Mouse (Mus musculus) right cerebral cortex, adult 2 months (tissue): ENCODE measurements at regions not wholly inside any gene's neighbourhood (a gene's known extent, or its start where the extent isn't known, plus 50 kb on each side); places are given as distances from the start of the nearest gene placed in this dataset.
"Not testable (repeated sequence)": the region's sequence is repeated elsewhere in the genome, so short reads cannot be mapped to it uniquely, and the experiment has no call there.

Source experiments
- DNase-seq, 2 experiments: peaks; one replicate each; pipeline ENCODE4 v3.0.0; 2021 to 2022; ENCODE audit warnings: low spot score in 2 of 2

DNA sequence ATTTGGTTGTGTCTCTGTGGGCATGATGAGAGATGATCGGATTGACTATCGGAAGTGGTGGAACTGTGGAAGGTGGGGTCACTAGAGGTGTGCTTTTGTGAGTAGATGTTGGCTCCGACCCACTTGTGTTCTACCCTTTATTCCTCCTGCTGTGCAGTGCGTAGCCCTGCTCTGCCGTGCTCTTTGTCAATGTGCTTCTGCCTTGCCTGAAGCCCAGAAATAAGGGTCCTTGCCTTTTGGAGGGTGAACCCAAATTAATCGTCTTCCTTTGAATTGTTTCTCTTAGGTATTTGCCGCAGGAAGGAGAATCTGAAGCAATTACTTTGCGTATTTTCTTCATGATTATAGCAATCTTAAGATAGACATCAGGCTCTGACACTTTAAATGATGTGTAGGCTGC is 421.6 kb upstream of the Zfp507 start:
- DNase-seq: no peak

DNA sequence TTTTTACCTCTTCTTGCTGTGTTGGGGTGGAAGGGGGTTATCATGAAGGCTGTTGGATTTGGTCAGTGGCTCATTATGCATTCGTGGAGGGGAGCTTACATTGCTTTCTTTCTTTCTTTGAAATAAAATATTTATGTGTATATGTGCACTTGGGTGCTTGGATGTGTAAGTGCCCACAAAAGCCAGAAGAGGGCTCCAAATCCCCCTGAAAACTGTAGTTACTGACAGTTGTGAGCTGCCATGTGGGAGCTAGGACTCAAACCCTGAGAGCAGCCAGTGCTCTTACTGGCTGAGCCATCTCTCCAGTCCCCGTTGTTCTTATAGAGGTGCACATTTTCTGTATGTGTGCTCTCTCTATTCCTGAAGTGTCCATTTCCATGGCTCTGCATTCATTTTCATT is 415.6 kb upstream of the Zfp507 start:
- no peak for DNase-seq

DNA sequence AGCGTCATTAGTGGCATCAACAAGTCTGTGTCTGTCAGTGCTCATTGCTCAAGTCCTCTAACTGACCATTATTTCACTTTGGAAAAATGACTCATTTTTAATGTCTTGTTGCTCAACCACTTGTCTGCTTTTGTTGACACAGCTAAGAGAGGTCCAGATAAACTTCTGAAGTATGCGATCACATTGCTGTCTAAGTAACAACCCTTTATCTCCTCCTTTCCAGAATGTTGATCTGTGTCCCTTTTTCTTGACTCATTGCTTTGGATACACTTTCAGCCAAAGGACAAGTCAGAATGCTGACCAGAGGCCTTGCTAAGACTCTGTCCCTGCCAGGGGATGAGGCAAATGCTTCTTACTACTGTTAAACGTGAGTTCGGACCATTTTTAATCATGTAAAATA is 407.2 kb upstream of the Zfp507 start:
- no peak for DNase-seq

DNA sequence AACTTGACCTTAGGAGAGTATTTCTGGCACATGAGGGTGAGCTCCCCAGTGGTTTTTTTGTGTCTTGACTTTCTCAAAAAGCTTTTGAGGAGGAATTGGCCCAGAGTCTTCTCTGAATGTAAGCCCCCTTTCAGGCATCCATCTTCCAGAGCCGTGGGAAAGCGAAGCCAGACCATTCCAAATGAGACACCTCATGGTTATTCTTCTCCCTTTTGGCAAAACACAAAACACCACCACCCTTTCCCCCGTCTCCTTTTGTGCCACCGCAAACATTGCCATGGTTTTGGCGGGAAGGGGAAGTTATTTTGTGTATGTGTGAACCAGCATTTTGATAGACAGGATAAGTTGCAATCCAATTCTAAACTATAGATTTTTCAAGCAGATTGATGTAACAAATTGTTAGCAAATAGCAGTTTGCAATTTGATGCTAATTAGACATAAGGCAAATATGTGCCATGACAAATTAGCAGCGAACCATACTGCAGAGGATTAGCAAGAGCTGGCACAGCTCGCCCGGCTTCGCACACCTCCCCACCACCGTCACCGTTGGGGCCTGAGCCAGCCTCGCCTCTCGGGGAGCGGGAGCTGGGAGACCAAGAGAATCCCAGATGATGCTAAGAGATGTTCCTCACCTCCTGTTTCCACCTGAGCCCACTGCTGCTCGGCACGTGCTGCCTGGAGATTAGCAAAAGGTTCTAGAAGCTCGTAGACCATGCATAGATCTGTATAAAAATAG is 404.9 kb upstream of the Zfp507 start:
- peak; percentile 44 to 49 for DNase-seq

DNA sequence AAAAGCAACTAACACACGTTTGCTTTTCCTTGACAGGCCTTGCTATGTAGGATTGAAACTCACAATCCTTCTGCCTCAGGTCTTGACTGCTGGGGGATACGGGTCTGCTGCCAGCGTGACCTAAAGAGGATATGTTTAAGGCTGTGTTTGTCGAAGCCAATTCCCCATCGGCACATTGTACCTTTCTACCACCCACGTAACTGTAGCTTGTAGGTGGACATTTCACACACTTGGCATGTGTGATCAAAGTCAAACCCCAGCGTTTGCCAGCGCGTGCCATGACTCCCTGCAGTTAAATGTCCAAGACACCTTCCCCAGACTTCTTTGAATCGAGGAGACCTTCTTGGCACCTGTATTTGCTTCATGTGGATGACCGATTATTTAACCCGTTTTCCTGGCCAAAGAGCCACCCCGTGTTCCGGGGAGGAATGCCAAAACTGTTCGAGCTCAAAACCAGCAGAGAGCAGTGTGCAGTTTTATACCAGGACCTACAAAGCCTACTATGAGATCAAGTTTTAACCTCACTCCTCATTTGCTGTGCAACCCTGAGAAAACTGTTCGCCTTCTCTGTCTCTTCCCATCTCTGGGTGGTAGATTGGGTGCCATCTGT is 395.4 kb upstream of the Zfp507 start:
- no peak for DNase-seq

DNA sequence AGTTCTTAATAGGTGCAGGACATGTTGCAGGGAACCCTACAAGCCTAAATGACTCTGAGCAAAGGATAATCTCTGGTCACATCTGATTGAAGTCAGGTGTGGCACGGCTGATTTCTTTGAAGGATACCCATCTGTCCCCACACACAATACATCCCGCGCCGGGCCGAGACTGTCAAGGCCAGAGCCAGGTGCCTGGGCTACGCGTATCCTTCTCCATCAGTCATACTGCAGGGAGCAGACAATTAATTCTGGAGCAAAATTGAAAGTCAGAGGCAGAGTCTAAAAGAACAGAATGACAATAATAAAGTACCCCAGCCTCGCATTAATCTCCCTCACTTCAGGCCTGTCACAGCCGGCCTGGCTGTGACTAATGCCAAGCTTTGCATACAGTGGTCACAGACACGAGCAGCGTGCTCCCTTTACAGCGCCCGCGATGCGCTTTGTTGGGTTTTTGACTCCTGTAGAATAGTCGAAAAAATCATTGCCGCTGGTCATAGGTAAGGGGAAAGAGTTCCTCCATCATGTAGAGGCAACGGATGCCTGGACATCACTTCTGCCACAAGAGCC is 393.4 kb upstream of the Zfp507 start:
- no peak for DNase-seq

DNA sequence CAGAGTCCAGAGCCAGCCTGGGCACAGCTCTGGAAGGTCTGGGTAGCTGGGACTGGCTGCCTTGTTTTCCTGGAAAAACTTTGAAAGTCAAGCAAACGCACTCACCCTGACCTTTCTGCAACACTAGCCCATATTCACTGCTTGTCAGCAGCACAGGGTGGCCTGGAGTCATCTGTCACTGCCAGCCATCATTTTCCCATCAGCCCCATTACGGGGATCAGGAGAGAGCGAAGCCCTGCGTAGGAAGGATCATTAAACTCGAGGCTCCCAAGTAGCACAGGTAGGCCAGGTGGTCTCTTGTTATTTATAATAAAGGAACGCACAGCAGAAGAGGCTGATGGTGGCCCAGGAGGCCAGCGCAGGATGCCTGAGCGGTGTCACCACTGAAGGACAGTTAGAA is 389.8 kb upstream of the Zfp507 start:
- DNase-seq: no peak

DNA sequence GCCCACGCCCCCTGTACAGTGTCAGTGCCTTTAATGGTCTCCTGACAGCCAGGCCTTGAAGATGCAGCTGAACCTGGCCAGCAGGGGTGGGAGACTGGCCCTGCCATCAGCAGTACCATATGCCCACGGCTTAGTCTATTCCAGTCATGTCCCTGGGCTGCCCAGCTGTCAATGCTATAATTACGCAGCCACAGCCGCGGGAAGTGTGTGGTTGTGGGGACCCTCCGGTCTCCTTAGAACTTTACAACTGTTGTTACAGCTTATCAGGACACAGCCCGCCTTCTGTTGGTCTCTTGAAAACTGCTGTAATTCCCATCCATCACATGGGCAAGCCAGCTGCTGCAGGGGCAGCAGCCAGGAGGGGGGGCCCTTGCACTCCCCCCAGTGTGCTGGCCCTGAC is 375.1 kb upstream of the Zfp507 start:
- no peak for DNase-seq

DNA sequence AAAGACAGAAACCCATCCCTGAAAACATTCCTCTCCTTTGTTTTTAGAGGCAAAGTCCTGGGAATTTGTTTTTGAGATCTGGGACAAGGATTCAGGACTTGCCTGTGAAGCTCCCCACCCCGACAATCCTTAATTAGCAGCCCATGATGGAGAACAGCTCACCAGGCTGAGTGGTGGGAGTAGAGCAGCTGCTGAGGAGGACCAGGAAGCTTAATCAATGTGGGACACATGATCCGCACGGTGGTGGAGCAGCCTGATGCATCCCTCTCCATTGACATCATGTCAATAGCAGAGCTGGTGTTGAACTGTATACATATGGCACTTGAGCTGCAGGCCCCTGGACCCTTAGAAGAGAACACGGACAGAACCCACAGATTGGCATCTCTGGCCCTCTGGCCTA is 372.5 kb upstream of the Zfp507 start:
- peak; percentile 44 to 52 for DNase-seq

DNA sequence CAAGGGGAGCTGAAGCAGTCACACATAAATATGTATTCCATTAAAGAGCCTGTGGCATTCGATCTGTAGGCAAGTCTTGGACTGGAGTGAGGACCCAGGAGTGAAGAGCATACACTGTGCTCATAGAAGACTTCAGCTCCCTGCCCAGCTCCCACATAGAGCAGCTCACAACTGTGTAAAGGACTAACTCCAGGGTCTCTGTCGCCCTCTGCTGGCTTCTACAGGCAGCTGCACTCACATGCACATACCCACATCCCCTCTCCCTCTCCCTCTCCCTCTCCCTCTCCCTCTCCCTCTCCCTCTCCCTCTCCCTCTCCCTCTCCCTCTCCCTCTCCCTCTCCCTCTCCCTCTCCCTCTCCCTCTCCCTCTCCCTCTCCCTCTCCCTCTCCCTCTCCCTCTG is 369.7 kb upstream of the Zfp507 start:
- DNase-seq: not testable (repeated sequence)

DNA sequence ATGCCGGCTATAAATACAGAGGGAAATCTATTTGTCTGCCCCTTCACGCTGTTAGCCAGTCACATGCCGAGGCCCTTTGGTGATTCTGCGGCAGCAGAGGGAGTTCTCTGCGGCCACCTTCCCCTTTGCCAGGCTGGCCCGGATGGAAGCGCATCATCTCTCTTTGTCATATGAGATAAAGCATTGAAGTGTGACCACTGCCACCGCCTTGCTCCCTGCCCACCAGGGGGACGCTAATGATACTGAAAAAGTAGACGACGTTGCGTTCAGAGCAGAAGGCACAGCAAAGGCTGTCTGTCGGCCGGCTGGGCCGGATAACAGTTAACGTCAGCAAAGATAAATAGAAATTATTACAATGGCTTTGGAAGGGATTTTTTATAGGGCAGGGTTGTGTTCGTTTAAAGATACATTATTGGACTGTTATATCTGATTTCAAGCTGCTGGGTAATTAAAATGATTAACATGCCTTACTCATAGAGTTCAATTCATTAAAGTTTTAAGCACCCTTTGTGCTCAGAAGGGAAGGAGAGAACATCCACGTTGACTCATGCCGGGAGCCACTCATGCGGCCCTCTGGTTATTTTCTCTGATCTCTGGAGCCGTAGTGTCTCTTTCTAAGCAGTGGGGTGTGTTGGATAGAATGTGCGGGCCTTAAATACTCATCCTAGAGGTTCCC is 354.6 kb upstream of the Zfp507 start:
- DNase-seq: no peak

DNA sequence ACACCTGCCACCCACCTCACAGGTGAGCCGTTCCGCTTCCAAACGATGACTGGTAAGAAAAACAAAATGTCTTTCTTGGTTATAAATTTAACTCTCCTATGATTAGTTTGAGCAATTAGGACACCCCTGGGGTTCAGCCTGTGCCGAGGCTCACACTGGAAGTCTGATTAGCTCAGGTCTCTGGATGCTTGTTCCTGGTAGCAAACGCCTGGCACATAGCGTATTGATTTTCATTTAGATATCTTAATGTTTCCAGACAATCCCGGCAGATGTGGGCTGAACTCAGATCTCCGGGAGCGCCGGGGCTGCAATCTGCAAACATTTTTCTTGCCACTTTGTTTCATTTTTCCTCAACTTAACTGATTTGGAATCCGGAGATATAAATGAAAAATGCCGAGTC is 353.8 kb upstream of the Zfp507 start:
- DNase-seq: no peak

DNA sequence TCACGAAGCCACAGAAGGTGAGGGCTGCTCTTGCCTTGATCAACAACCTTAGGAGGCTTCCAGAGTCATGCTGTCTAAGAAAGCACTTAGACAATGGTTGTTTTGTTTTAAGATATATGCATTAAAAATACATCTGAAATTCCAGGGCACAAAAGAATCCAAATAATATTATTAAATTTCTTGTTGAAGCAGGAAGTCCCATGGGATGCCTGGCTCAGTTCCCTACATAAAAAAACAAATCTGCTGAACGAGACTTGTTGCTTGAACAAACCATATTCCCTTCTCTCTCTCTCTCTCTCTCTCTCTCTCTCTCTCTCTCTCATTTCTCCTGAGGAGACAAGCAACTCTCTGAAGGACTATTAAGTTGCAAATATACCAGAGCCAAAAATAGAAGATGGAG is 352.8 kb upstream of the Zfp507 start:
- DNase-seq: no peak

DNA sequence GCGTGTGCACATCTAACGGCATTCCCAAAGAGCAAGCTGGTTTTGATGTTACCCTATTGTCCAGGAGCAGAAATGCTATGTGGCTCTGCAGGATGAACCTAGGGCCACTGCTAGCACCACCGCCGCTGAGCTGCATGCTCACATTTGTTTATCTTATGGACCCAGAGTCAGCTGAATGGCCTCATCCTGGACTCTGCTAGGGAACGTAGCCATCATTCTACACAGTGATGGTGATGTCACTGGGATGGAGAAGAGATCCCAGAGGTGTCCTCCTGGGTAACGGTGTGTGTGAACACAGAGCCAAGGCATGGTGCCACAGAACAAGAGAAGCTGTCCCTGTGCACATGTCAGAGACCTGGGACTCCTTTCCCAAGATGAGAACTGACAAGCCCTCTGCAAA is 352.4 kb upstream of the Zfp507 start:
- no peak for DNase-seq

DNA sequence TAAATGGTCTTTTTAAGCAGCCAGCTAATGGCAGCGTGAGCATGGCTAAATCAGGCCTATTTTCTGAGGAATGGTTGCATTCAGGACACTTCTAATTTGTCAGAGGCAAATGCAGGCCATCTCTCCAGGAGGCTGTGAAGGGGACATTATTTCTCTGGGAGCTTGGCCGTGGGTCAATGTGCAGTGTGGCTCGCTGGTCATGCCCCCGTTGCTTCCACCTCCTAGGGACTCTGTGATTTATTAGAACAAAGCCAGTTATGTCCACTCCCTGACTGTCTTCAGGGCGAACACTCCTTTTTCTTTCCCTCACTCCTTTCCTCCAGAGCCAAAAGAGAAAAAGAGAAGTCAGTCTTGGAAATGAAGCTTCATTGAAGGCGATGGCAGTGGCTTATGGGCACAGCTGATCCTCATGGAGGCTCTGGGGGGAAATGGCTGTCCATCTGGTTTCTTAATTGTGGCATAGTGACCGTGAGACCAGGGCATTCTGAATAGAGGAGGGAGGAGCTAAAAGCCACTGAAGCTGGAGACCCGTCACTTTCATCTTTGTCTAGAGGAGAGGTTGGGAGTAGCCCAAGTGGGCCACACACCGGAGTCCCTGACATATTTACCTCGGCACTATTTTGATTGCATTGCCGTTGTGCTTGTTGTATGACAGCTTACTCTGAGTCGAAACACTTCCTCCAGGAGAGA is 348.2 kb upstream of the Zfp507 start:
- DNase-seq: no peak

DNA sequence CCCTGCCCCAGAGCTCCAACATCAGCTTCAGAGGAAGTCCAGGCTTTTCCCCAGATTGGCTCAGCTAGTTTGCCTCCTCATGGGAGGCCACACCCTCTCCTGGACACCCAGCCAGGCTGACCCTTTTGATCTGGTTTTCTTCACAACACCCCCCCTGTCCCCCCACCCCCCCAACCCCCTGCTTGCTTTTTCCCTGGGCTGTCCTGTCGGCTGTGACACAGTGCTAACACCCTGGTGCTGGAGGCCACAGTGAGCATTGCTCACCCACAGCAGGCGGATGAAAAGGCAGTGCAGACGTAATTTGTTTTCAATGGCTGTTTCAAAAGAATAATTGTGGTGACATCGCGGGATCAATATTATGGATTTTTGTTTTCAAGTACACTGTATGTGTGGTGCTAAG is 333.8 kb upstream of the Zfp507 start:
- DNase-seq: no peak

DNA sequence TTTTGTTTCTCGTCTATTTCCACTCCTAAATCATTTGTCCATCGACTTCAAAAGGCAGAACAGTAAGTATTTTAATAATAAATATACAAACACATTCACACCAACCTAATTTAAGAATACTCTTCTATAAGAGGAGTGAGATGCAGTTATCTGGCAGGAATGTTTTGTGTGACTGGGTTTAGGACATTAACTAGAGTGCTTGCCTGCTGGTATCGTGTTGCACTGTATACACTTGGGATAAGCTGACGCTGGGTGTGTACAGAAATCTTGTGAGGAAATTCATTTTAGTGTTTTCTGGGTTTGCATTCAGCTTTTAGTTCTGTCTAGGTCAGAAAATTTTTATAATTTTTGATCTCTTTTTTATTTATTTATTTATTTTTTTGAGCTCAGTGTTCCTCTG is 331.8 kb upstream of the Zfp507 start:
- DNase-seq: no peak

DNA sequence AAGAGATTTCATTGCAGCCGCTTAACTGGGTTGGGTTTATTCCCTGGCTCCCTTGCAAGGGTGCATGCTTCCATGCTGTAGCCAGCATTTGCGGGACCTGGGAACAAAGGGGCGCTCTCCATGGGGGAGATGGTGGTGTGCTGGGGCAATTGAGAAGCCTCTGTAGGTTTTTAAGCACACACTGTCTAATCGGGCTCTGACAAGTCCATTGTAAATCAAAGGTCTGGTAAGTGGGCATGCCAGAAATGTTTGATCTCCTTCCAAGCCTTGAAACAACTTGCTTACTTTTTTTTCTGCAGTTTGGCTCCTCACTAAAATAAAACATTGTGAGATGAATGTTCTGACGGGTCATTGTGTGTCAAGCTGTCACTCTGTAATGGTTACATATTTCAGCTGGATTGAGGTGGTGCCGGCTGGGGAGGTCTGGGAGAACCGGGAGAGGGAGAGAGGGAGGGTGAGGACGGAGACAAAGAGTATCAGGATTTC is 330.9 kb upstream of the Zfp507 start:
- no peak for DNase-seq

DNA sequence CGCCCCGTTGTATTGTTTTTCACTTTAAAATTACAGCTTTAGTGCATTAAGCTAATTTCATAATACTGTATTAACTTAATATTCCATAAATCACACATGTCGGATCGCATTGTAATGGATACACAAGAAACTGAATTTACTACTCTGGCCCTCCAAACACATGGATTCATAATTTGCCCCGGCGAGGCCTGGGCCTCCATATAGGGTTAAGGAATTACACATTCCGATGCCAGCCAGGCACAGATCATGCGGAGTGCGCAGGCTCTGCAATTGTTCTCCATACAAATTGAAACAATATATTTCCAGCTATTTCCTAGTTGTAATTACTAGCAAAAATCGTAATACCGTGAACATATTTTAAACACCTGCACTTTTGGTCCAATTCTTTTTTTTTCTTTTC is 330.2 kb upstream of the Zfp507 start:
- DNase-seq: no peak

DNA sequence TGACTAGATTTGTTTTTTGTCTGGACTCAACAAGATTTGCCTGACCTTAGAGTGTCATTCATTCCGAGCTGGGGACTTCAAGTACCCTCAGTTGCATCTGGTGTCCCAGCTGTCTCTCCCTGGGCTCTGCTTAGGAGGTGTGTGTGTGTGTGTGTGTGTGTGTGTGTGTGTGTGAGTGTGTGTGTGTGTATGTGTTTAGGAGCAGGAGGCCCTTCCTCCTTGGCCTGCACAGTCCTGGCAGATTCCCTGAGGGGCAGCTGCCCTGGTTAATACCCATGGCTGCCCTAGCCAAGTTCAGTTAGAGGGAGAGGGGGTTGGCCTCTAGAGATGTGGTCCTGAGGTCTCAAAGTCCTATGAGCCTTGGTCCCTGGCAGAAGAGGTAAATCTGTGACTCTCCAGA is 329.8 kb upstream of the Zfp507 start:
- no peak for DNase-seq

DNA sequence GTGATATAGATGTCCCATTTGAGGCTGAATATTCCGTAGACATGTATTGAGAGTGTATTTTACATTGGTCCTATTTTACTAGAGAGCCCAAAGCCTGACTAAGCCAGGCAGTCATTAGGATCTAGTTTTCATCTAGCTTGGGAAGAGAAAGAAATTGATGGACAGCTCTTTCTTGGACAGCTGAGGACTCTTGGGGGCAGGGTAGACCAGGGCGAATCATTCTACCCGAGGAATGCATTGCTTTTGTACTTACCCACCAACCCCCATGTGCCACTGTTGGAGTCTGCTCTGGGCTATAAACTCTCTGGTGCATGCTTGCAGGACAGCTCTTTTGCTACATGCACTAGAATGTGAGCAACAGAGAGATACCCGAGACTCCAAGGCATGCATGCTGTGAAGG is 294.3 kb upstream of the Zfp507 start:
- DNase-seq: no peak
